Mouse (Mus musculus): ENCODE measurements at regions not wholly inside any gene's neighbourhood (a gene's known extent, or its start where the extent isn't known, plus 50 kb on each side); places are given as distances from the start of the nearest gene placed in this dataset.
"Not testable (repeated sequence)": the region's sequence is repeated elsewhere in the genome, so short reads cannot be mapped to it uniquely, and the experiment has no call there.

DNA sequence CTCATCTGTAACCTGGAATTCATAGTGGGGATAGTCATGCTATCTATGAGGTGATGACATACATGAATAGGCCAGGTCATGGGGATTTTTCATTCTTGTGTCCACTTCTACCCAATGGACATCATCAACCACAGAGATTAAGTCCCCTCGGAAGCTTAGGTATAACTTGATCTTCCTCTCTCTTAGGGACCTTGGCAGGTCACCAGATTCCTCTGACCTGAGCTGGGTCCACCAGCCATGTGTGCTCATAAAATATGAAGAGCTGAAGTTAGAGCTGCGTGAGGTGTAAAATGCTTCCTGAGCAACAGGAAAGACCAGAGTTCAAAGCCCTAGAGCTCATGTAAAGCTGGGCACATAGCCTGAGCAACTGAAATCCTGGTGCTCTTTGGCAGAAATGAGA is 105.3 kb downstream of the Ero1lb start:
- not testable (repeated sequence) for H3K4me2 ChIP-seq (replicated peaks); H3K27me3 ChIP-seq; H3K4me3 ChIP-seq; ATAC-seq (replicated peaks); H3K9ac ChIP-seq (replicated peaks); H3K4me1 ChIP-seq; H3K36me3 ChIP-seq; H3K27ac ChIP-seq (replicated peaks); H3K9me3 ChIP-seq
- 91% methylated on average over 2 of the region's 2 CpGs for WGBS

GRCm38 (mm10) chr13:12668742-12669141 is 103.1 kb downstream of the Ero1lb start:
- H3K4me1 ChIP-seq; H3K9me3 ChIP-seq; H3K9ac ChIP-seq (replicated peaks); H3K27me3 ChIP-seq; H3K4me3 ChIP-seq; H3K4me2 ChIP-seq (replicated peaks); ATAC-seq (replicated peaks); H3K27ac ChIP-seq (replicated peaks); H3K36me3 ChIP-seq: not testable (repeated sequence)
- WGBS, result no CpG with 5 or more reads among the region's 7 CpGs

- not testable (repeated sequence) for ATAC-seq (replicated peaks); H3K4me1 ChIP-seq; H3K9me3 ChIP-seq; H3K36me3 ChIP-seq; H3K4me3 ChIP-seq; H3K27ac ChIP-seq (replicated peaks); H3K4me2 ChIP-seq (replicated peaks); H3K27me3 ChIP-seq; H3K9ac ChIP-seq (replicated peaks)
- 82% methylated on average over 9 of the region's 9 CpGs for WGBS
Observed at GRCm38 (mm10) chr13:12667727-12668665, 102.3 kb downstream of the Ero1lb start.

DNA sequence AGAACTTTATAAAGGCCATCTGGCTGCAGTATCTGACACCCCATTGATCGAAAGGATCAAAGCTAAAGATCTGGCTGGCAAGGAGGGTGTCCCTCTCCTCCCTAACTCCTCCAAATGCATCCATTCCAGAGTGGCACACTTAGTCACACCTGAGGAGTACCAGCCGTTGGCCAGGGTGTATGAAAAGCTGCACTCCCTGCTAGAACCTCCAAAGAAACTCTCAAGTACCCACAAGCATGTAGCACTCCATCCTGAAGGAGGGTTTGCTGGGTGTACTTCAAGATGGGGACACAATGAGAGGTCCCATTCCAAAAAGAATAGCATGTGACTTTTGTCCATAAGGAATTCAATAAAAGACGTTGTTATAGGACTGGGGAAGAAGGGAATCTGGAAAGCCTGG is 100.4 kb downstream of the Ero1lb start:
- ATAC-seq (replicated peaks); H3K4me1 ChIP-seq; H3K4me2 ChIP-seq (replicated peaks); H3K27me3 ChIP-seq; H3K4me3 ChIP-seq; H3K36me3 ChIP-seq; H3K9me3 ChIP-seq; H3K27ac ChIP-seq (replicated peaks); H3K9ac ChIP-seq (replicated peaks): not testable (repeated sequence)
- 77% methylated on average over 3 of the region's 3 CpGs for WGBS

All from forebrain, embryonic 15.5 days (tissue).